Mouse (Mus musculus) T-helper 17 cell (primary cell): ENCODE results near the gene Pabpn1l.

Experiments
- in situ Hi-C, 2 experiments: fragments of 300-600 bp; cut with MboI, MseI; formaldehyde crosslinking; loops; 1 replicate in 1 of 2; 2 replicates in 1 of 2; pipeline ENCODE4 v1.15.1; 2025; ENCODE audit warnings: high pct_unique_total_duplicates in 2 of 2

Gene Pabpn1l

DNA sequence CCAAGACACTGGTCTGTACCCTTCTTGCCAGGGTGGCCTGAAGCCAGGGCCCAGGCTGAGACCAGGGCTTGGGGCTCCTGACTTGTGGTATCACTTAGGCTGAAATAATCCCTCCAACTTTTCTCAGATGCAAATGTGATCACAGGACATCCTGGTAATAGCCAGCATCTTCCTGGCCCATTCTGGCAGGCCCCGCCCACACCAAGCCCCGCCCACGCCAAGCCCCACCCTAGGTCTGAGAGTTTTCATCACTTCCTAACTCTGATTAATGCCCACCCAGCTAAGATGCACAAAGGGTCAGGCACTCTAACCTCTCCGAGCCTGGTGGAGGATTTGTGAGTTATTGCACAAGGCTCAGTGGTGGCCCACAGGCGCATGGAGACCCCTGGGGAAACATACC, 2.1 kb downstream of the Pabpn1l start:
- in situ Hi-C loops, result loop anchor here (5.0 to 25.0 kb wide), 4 partner anchors 212 to 1294 kb away; partner anchors contain the start of genes Fbxo31 (in 1 of the 2) and Map1lc3b (in 1 of the 2)

DNA sequence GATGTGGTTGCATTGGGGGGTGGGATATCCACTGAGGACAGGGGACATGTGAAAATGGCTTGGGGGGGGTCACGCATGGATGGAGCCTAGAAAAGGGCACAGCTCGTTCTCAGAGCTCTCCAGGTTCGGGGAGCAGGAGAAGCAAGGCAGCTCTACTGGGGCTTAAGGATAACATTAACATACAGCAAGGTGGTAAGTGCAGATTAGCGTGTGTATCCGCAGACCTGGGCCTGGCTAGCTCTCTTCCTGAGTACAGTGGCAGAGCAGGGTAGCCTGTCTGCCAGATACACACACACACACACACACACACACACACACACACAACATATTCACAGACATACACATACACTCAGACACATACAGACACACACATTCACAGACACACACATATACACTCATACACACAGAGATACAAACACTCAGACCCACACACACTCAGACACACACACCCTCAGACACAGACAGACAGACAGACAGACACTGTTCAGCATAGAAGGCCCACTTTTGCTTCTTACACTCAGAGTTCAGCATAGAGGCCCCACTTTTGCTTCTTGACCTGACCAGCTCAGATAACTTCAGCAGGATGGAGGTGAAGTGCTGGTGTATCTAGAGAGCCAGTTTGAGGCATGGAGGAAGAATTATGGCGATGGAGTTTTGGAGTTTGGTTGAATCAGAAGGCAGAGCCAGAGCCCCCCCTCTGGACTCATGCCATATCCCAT, 3.7 kb downstream of the Pabpn1l start:
- in situ Hi-C loops, result loop anchor here in 1 of 2 experiments (25.0 kb wide), 1 partner anchor 1032 kb away; the partner anchor contains the start of genes Fbxo31 and Map1lc3b

DNA sequence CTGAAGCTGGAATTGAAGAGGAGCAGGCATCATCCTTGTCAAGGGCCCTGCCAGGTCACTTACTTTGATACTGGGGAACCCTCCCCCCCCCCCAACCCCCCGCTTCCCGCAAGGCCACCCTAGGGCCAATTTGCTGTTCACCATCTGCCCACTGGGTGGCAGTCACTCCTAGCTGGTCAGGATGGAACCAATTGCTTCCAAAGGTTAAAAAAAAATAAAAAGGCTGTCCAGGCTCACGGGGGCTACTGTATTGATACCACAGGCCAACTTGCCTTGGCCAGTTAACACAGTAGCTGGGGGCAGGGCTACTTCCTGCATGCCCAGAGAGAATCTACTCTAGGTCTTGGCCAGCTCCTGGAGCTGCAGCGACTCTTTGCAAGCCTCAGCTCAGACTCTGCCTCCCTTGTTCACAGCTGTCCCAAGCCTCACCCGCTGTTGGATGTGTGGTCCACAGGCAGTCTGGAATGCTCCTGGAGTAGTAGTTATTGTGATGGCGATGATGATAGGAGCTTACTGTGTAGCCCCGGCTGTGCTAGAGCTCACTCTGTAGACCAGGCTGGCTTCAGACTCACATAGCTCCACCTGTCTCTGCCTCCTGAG, 4.5 kb downstream of the Pabpn1l start:
- in situ Hi-C loops, result loop anchor here in 1 of 2 experiments (25.0 kb wide), 1 partner anchor 1031 kb away; the partner anchor contains the start of genes Fbxo31 and Map1lc3b

DNA sequence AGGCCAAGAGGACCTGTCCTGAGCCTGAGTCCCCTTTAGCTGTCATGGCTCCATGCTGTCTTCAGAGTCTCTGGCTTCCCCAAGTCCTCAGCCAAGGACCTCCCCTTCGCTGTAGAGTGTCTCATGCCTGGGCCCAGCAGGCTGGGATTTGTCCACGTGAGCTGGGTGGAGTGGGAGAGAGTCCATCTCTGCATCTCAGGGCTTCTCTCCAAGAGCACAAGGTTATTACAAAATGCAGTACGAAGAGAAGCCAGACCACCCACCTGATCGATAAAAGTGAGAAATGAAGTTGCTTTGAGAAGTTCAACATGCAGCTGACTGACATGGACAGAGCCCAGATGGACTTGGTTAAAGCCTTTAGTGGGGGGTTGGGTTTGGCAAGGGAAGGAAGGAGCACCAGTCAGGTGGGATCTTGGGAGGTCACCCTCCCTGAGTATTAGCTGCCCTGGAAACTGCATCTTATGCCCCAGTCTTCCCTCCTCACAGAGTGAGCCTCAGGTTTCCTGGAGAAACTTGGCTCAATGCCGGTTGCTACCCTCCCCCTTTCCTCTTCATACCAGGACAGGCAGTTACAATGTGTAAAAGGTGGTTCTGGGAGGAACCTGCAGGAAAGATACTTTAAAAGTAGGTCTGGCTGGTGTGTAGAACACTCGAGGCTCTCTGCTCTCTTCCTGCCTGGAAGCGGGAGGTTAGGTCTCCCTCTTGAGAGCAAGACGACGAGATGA, 6.2 kb downstream of the Pabpn1l start:
- in situ Hi-C loops, result loop anchor here in 1 of 2 experiments (25.0 kb wide), 1 partner anchor 1029 kb away; the partner anchor contains the start of genes Fbxo31 and Map1lc3b

DNA sequence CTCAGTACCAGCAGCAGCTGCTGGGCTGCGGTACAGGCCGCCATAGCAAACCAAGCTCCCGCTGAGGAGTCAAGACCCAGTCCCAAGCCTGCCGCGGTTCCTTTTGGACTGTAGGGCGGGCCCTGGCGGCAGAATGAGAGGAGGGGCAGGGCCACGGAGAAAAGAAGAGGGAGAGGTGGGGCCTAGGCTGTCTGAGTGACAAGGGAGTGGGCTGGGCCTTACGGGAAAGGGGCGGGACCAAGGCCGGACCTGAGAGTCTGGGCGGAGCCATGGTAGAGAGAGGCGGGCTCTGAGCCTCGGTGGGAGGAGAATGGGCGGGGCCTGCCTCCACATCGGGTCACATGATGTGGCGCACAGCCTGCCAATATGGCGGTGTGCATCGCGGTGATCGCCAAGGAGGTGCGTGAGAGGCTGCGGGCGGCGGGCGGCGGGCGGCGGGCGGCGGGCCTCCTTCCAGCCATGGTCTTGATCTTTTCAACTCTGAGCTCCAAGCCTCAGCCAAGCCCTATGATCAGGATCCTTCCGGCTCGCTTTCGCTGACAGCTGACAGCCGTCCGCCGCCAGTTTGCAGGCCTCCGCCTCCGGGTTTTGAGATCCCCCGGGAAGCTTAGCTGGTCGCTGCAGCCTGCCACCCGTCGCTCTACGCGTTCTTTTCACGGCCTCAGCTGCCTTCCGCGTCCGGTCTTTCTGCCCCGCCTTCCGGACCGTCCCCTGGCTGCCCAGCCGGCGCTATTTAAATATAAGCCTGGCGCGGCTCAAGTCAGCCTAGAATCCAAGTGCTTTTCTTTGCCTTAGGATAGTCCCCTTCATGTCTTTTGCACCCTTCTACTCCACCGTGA, 11.0 kb downstream of the Pabpn1l start, which contains the start of the genes Galns and Trappc2l:
Gene Galns, minus strand, starts transcription at position 169 of the 839 bp plus-strand sequence.
Gene Trappc2l, plus strand, starts transcription at position 346 of the 839 bp plus-strand sequence.
- in situ Hi-C loops, result loop anchor here in 1 of 2 experiments (25.0 kb wide), 1 partner anchor 1024 kb away; the partner anchor contains the start of genes Fbxo31 and Map1lc3b

DNA sequence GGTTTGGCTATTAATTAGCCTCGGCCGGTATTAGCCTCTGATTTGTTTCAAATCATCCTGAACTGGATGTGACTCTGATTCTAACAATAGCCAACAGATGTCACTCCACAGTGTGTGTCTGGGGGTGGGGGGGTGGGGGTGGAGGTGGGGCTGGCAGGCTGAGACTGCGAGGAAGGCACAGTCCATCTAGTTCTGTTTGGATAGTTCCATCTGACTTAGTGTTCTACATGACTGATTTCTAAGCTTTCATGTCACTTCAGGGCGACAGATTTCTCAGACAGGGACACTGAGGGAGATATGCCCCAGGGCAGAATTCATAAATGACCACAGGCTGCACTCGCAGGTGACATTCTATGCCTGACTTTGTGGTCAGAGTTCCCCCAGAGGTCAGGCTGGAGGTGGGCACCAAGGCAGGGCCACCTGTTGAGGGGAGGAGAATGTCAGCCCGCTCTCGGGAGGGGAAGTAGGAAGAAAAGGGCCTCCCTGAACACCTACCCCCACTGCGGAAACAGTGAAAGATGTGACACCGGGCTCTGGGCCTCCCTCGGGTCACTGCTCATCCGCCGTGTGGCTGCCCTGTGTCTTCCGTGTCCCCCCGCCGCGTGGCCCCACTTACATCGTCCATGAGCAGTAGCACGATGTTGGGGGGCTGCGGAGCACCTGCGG, 11.8 kb downstream of the Pabpn1l start:
- in situ Hi-C loops, result loop anchor here in 1 of 2 experiments (25.0 kb wide), 1 partner anchor 1023 kb away; the partner anchor contains the start of genes Fbxo31 and Map1lc3b

DNA sequence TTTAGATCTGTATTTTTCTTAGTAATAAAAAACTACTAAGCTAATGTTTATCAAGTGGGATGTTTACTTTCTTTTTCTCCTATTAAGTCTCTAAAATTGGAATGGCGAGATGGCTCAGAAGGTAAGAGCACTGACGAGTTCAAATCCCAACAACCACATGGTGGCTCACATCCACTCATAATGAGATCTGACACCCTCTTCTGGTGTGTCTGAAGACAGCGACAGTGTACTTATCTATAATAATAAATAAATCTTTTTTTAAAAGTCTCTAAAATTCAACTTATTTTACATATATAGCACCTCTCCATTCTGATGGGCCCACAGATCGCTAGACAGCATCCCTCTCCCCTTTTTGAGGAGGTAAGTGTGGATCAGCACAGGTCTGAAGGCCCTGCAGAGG, 12.3 kb downstream of the Pabpn1l start:
- in situ Hi-C loops, result loop anchor here in 1 of 2 experiments (25.0 kb wide), 1 partner anchor 1023 kb away; the partner anchor contains the start of genes Fbxo31 and Map1lc3b

DNA sequence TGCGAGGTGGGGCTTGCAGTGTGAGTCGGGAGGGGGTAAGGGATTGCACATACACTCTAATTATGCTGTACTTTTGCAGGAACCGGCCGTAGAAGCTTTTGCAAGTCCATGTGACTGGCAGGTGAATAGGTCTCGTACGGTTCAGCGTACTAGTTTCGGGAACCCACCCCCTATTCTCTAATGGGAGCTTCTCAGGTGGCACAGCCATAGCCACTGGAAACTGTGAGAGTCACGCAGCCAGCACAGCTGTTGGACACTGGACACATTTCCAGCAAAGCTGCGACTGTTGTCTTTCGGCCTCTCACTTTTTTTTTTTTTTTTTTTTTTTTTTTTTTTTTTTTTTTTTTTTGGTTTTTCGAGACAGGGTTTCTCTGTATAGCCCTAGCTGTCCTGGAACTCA, 15.7 kb downstream of the Pabpn1l start:
- in situ Hi-C loops, result loop anchor here in 1 of 2 experiments (25.0 kb wide), 1 partner anchor 1020 kb away; the partner anchor contains the start of genes Fbxo31 and Map1lc3b

DNA sequence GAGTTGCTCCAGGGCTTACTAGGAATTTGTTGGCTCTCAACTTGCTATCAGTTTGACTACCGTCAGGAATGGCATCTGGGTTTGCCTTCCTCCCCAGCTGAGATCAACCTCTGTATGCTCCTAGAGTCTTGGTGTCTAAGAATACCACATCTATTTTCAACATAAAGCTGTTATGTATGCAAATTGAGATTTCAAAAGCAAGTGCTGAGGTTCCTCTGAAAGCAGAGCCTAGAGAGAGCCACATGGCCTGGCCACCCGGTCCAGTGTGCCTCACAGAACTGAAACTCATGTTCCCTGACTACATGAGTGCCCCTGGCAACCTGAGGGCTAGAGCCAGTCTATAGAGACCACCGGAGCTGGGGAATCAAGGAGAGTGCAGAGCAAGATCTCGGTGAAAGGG, 17.2 kb downstream of the Pabpn1l start:
- in situ Hi-C loops, result loop anchor here in 1 of 2 experiments (25.0 kb wide), 1 partner anchor 1018 kb away; the partner anchor contains the start of genes Fbxo31 and Map1lc3b

DNA sequence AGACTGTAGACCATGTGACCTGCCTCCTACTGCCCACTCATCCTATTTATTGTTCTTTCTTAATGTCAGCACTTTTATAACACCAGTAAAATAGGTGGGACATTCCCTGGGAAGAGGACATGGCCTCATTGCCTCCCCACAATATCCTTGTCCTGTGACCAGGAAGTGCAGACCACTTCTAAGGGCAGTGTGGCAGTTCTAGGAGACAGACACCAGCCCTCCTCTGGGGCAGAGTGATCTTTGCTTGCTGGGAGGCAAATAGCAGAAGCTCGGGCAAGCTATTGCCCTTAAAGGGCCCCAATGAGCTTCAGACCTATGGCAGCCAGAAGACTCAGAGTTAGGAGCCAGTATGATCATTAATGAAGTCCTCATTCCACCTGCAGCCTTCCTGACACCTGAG, 17.9 kb downstream of the Pabpn1l start:
- in situ Hi-C loops, result loop anchor here in 1 of 2 experiments (25.0 kb wide), 1 partner anchor 1017 kb away; the partner anchor contains the start of genes Fbxo31 and Map1lc3b

DNA sequence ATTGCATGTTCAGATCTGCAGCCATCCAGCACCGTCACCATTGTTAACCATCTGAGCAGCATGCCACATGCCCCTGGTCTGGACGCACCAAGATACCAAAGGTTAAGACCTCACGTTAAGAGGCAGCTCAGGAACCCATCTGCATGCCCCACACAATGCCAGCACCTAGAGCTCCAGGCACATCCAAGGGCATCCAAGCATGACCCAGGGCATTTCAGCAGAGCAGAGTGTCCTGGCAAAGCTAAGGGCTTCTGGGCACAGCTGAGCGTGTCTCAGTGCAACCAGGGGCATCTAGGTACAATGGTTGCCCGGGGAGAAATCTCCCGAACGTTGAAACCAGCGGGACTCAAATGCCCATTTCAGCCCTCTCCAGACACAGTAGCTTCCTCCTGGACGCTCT, 21.9 kb downstream of the Pabpn1l start:
- in situ Hi-C loops, result loop anchor here in 1 of 2 experiments (25.0 kb wide), 1 partner anchor 1013 kb away; the partner anchor contains the start of genes Fbxo31 and Map1lc3b

DNA sequence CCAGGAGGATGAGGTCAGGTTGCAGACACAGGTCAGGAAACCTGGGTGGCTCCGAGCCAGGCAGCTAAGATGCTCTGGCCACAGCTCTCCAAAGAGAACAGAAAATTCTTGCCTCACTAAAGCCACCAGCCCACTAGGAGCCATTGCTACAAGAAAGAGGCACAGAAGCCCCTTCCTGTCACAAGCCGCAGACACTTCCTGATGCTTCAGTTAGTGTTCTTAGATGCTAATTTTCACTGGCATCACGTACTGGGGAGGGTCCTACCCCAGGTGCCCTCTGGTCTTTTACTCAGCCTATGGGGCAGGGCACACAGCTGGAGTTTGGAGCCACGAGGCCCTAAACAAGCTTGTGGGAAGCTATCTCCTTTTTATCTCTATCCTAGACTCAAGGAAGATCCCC, 26.5 kb downstream of the Pabpn1l start:
- in situ Hi-C loops, result no loop called here

DNA sequence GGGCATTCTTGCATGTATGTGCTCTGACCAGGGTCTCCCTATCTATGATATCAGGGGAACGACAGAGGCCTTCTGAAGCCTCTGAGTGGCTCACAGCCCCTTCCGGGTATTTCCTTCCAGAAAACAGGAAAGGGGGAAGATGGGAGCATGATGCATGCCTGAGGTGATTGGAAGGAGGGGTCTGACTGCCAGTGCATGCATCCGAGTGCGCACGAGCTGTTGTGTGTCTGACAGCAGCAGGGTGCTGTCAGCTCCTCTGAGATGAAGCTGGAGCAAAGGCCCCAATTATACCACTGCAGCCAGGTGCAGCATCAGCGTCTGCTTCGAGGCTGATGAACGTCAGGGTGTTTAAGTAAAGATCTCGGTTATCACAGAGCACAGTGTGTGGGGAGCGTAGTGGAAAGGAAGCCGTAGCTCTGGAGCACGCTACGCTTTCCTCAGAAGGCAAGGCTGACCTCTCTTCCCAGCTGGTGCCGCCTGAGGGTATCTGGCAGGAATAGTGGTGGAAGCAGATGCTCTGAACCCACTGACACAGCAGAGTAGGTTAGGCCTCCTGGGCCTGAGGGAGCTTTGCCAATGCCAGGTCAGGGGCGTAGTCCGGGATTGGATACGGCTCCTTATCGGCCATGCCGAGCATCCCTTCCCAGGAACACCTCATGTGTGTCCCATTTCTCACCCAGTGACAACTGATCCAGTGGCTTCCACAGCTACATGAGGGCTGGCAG, 28.6 kb downstream of the Pabpn1l start:
- in situ Hi-C loops, result no loop called here

DNA sequence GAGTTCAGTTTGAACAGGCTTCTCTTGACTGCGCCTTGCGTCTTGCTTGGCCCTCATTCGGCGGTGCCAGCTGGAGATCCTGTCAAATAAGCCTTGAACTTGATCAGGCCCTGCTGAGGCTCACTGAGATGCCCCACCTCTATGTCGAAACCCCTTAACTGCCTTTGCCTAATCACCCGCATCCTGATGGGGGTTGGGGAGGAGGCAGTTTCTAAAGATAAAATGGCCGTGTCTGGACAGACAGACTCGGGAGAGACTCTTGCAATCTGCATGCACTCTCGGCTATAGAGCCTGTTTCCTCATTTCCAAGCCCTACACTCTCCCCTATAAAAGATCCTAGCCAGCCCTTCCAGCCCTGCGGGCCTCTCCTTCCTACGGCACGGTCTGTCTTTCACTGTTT, 29.3 kb downstream of the Pabpn1l start:
- in situ Hi-C loops, result no loop called here

DNA sequence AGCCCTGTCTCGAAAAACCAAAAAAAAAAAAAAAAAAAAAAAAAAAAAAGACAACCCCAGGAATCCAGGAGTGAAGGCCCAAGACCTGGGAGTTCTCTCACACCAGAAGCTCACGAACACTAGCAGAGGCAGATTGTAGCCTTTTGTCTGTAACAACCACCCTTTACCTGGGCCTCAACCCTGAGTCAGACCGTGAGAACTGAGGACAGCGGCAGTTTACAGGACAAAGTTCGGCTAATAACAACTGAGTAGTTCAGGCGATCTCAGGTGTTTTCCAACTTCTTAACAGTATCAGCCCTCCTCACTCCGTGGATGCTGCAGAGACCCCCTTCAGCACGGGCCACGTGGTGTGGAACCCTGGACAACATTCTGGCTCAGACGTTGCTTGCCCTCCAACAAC, 35.8 kb downstream of the Pabpn1l start:
- in situ Hi-C loops, result loop anchor here in 1 of 2 experiments (10.0 kb wide), 1 partner anchor 1388 kb away; no protein-coding TSS in a partner anchor

DNA sequence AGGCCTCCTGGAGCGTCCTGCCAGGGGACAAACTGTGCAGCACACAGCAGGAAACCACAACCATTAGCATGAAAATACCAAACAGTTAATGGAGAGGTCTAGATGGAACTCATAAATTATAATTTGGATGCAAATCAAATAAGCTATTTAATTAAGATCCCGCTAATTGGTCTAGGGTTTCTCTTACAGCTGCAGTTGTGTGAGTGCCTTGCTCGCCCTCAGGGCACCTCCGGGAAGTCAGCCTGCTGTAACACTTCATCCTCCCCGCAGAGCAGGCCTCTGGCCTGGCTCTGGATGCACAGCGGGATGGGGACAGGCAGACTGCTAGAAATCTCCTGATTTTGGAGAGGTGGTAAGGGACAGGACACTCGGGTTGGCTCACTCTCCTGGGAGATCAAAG, 36.4 kb downstream of the Pabpn1l start:
- in situ Hi-C loops, result loop anchor here in 1 of 2 experiments (10.0 kb wide), 1 partner anchor 1389 kb away; no protein-coding TSS in a partner anchor

DNA sequence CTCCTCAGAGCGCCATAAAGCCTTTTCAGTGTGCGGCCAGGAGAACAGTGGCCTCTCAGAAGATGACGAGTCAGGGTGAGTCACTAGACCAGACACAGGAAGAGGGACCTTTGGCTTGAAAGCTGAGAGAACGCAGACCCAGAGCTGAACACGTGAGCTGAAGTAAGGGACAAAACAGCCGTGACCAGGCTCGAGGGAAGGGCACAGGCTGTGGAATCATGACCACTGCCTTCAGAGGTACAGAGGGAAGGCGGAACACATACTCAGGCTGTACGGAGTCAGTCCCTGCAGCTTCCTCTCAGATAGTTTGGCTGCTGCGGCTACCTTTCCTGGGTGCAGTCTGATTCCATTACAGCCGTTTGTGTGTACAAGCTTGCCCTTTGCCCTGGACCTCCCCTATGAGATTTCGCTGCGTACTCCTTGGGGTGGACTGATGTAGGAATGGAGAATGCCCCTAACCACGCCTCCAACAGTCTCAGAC, 37.1 kb downstream of the Pabpn1l start:
- in situ Hi-C loops, result loop anchor here in 1 of 2 experiments (10.0 kb wide), 1 partner anchor 1389 kb away; no protein-coding TSS in a partner anchor

DNA sequence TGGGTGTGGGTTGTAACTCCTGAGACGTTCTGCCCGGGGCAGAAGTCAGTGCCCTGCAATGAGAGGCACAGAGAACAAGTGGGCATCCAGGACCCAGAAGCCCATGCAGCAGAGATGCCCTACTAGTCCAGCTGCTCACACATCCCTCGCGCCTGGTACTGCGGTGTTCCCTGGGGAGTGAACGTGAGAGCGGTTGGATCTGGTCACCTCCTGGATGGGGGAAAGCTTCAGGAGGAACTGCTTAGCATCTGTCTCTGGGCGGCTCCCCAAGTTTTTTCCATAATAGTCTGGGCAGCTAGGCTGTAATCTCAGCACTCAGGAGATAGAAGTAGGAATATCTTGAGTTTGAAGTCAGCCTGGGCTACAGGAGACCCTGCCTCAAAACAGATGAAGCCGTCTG, 37.6 kb downstream of the Pabpn1l start:
- in situ Hi-C loops, result loop anchor here in 1 of 2 experiments (10.0 kb wide), 1 partner anchor 1390 kb away; no protein-coding TSS in a partner anchor
